Mouse (Mus musculus): ENCODE data around the gene 4930452B06Rik. TPM values are rescaled to one million over a fixed set of nuclear protein-coding genes. Genes with fewer than 3 reads are reported as not detected.

4930452B06Rik gene
- 6.1 and 6.4 TPM in 2 replicates for polyA plus RNA-seq (2015; fragmentation: Nextera tagmentation; extraction: Ambion mirVana)

DNA sequence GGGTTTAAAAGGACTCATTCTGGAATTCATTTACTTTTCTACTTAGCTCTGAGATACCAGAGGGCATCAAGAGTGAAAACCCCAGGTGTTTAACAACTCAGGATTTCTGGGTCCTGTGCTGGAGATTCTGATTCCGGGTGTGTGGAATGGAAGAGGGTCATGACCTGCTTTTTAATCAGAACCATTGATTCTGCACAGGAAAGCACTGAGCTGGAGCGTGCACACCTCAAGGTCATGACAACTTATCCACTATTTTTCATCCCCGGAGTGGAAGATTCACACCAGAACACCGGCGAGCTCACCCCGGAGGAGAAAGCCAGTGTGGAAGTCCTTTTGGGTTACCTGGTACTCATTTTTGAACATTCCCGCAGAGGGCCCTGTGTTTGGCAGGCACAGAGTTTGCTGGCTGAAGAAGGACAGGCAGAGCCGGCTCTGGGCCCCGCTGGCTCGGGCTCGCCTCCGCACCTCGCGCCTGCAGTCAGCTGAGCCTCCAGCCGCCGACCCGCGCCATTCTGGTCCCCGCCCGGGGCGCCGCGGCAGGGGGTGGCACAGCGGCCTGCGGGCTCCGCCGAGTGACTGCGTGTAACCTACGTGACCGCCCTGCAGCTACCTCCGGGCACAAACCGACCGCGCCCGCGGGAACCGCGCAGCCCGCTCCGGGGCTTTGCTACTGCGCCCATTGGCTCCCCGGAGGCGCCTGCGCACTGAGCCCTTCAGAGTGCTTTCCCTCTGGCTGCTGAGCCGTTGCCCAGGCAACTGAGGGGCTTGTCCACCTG lies at the start of gene 4930452B06Rik:
4930452B06Rik (minus strand) TSS at position 605 of the 776 bp plus-strand sequence.
- peak; percentile 100 for ATAC-seq
- H3K27ac ChIP-seq = no peak within 1 kb of the TSS
- H3K4me1 ChIP-seq (replicated peaks) = no peaks in the 10 kb centered on the region
- H3K4me3 ChIP-seq (replicated peaks) = peak within 1 kb of the TSS; percentile 63
- WGBS = under 1% methylated on average over 45 of the region's 45 CpGs
- H3K9ac ChIP-seq = peak within 1 kb of the TSS; percentile 76
- no peaks in the 10 kb centered on the region for H3K36me3 ChIP-seq
- H3K9me3 ChIP-seq = no peaks in the 10 kb centered on the region
- no peaks in the 10 kb centered on the region for H3K27me3 ChIP-seq (replicated peaks)
- H3K4me2 ChIP-seq (replicated peaks) = peak within 1 kb of the TSS; percentile 86

DNA sequence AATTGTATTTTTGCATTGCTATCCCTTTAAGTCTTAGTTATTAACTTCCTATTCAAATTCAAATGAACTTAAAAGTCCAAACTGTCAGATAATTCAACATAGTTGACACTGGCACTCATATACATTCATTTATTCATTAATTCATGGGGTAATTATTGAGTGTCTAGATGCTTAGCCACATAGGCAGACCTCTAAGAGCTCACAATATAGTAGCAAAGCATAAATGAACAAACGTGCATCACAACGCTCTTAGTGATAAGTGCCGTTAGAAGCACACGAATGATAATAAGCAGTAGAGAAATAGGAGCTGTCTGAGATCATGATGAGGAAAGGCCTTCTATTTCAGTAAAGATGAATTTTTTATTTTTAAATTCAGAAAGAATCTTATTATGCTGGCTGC lies 46.6 kb upstream of the 4930452B06Rik start:
- Histone ChIP-seq H3K36me3 (no peaks in the 10 kb centered on the region), H3K4me2 (replicated peaks) (no peak overlapping the region), H3K4me3 (replicated peaks) (no peak overlapping the region), H3K27ac (no peak overlapping the region), H3K4me1 (replicated peaks) (no peaks in the 10 kb centered on the region), H3K9me3 (no peaks in the 10 kb centered on the region), H3K27me3 (replicated peaks) (no peaks in the 10 kb centered on the region), H3K9ac (no peak overlapping the region)
- no peak for ATAC-seq
- 90% methylated on average over 4 of the region's 4 CpGs for WGBS

- ATAC-seq = no peak
Observed at GRCm38 (mm10) chr14:8689451-8689850, 23.4 kb upstream of the 4930452B06Rik start.

GRCm38 (mm10) chr14:8688462-8688861 lies 22.4 kb upstream of the 4930452B06Rik start:
- no peaks in the 10 kb centered on the region for H3K9me3 ChIP-seq
- 60% methylated on average over 1 of the region's 1 CpGs for WGBS
- no peak overlapping the region for H3K4me2 ChIP-seq (replicated peaks)
- no peak overlapping the region for H3K4me3 ChIP-seq (replicated peaks)
- no peak overlapping the region for H3K27ac ChIP-seq
- no peaks in the 10 kb centered on the region for H3K36me3 ChIP-seq
- ATAC-seq = no peak
- H3K4me1 ChIP-seq (replicated peaks) = no peaks in the 10 kb centered on the region
- no peak overlapping the region for H3K9ac ChIP-seq
- no peaks in the 10 kb centered on the region for H3K27me3 ChIP-seq (replicated peaks)

More at GRCm38 (mm10) chr14:8689451-8689850, 23.4 kb upstream of the 4930452B06Rik start:
- Histone ChIP-seq H3K9me3 (no peaks in the 10 kb centered on the region), H3K36me3 (no peaks in the 10 kb centered on the region), H3K27me3 (replicated peaks) (no peaks in the 10 kb centered on the region), H3K27ac (no peak overlapping the region), H3K9ac (no peak overlapping the region), H3K4me2 (replicated peaks) (no peak overlapping the region), H3K4me3 (replicated peaks) (no peak overlapping the region), H3K4me1 (replicated peaks) (no peaks in the 10 kb centered on the region)
- 39% methylated on average over 1 of the region's 1 CpGs for WGBS

GRCm38 (mm10) chr14:8686185-8686584 lies 20.1 kb upstream of the 4930452B06Rik start:
- Histone ChIP-seq H3K4me3 (replicated peaks) (no peak overlapping the region), H3K9me3 (no peaks in the 10 kb centered on the region), H3K27me3 (replicated peaks) (no peaks in the 10 kb centered on the region), H3K27ac (no peak overlapping the region), H3K36me3 (no peaks in the 10 kb centered on the region), H3K4me1 (replicated peaks) (no peaks in the 10 kb centered on the region), H3K9ac (no peak overlapping the region), H3K4me2 (replicated peaks) (no peak overlapping the region)
- WGBS = 94% methylated on average over 1 of the region's 1 CpGs
- ATAC-seq = no peak

- no peak overlapping the region for H3K4me2 ChIP-seq (replicated peaks)
- ATAC-seq = no peak
- H3K4me1 ChIP-seq (replicated peaks) = no peaks in the 10 kb centered on the region
- H3K9ac ChIP-seq = no peak overlapping the region
- H3K36me3 ChIP-seq = no peaks in the 10 kb centered on the region
- no peak overlapping the region for H3K4me3 ChIP-seq (replicated peaks)
- 87% methylated on average over 4 of the region's 4 CpGs for WGBS
- no peaks in the 10 kb centered on the region for H3K9me3 ChIP-seq
- H3K27ac ChIP-seq = no peak overlapping the region
- H3K27me3 ChIP-seq (replicated peaks) = no peaks in the 10 kb centered on the region
Observed at GRCm38 (mm10) chr14:8679896-8680295, 13.9 kb upstream of the 4930452B06Rik start.

GRCm38 (mm10) chr14:8660359-8660758 lies 5.7 kb downstream of the 4930452B06Rik start:
- no peak for ATAC-seq
- H3K9me3 ChIP-seq = no peaks in the 10 kb centered on the region

DNA sequence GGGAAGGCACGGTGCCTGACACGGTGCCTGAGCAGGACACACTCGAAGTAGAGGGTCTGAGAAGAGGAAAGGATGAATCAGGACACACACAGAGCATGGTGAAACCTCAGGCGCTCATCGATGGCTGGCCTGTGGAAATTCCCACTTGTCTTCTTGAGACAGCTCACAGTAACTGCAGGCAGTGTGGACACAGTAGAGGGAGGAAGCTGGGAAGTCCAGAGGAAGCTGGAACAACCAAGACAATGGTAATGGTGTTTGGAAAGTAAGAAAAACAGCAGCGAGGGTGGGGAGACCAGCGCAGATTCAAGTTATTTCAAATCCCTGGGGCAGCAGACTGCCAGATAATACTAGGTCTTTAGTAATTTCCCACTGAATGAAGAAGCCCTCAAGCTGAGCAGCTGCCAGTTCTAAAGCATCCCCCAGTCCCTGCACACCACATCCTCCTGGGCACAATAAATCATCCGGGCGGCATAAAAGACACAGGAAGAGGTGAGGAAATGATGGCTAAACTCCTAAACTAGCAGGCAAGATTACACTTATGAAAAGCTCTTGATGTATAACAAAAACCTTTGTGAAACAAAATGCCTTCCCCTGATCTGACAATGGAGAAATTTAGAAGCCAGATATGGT lies 24.3 kb downstream of the 4930452B06Rik start:
- Histone ChIP-seq H3K4me3 (replicated peaks) (no peak overlapping the region), H3K9me3 (no peaks in the 10 kb centered on the region), H3K36me3 (no peaks in the 10 kb centered on the region), H3K27ac (no peak overlapping the region), H3K4me2 (replicated peaks) (no peak overlapping the region), H3K27me3 (replicated peaks) (no peaks in the 10 kb centered on the region), H3K9ac (no peak overlapping the region), H3K4me1 (replicated peaks) (no peaks in the 10 kb centered on the region)
- ATAC-seq = no peak
- WGBS = 68% methylated on average over 9 of the region's 9 CpGs

More at GRCm38 (mm10) chr14:8660359-8660758, 5.7 kb downstream of the 4930452B06Rik start:
- H3K9ac ChIP-seq = no peak overlapping the region
- H3K36me3 ChIP-seq = no peaks in the 10 kb centered on the region
- H3K4me3 ChIP-seq (replicated peaks) = no peak overlapping the region
- no peaks in the 10 kb centered on the region for H3K4me1 ChIP-seq (replicated peaks)
- H3K4me2 ChIP-seq (replicated peaks) = no peak overlapping the region
- no peak overlapping the region for H3K27ac ChIP-seq
- no peaks in the 10 kb centered on the region for H3K27me3 ChIP-seq (replicated peaks)

- 83% methylated on average over 6 of the region's 6 CpGs for WGBS
Observed at GRCm38 (mm10) chr14:8632211-8632610, 33.8 kb downstream of the 4930452B06Rik start.

DNA sequence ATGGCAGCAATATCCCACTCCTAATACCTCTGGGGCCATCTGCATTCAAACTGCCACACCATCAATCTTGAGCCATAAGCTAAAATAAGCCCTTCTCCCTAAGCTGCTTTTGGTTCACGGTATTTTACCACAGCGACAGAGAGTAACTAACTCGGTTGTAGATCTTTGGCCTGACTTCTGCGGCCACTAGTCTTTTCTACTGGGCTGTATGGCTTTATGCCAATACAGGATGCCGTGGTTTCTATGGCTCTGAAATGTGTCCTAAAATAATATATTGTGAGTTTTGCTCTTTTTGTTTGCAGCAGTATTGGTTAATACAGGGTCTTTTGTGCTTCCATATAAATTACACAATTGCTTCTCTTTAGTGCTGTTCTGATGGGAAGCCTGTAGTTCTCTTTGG lies 37.6 kb downstream of the 4930452B06Rik start:
- no peak overlapping the region for H3K4me3 ChIP-seq (replicated peaks)
- no peaks in the 10 kb centered on the region for H3K4me1 ChIP-seq (replicated peaks)
- H3K4me2 ChIP-seq (replicated peaks) = no peak overlapping the region
- H3K27ac ChIP-seq = no peak overlapping the region
- no peaks in the 10 kb centered on the region for H3K27me3 ChIP-seq (replicated peaks)
- no peaks in the 10 kb centered on the region for H3K9me3 ChIP-seq
- no peak overlapping the region for H3K9ac ChIP-seq
- H3K36me3 ChIP-seq = no peaks in the 10 kb centered on the region
- ATAC-seq = no peak
- 79% methylated on average over 5 of the region's 5 CpGs for WGBS

More at GRCm38 (mm10) chr14:8632211-8632610, 33.8 kb downstream of the 4930452B06Rik start:
- Histone ChIP-seq H3K9ac (no peak overlapping the region), H3K4me2 (replicated peaks) (no peak overlapping the region), H3K4me3 (replicated peaks) (no peak overlapping the region), H3K27ac (no peak overlapping the region), H3K9me3 (no peaks in the 10 kb centered on the region), H3K4me1 (replicated peaks) (no peaks in the 10 kb centered on the region), H3K36me3 (no peaks in the 10 kb centered on the region), H3K27me3 (replicated peaks) (no peaks in the 10 kb centered on the region)
- no peak for ATAC-seq

DNA sequence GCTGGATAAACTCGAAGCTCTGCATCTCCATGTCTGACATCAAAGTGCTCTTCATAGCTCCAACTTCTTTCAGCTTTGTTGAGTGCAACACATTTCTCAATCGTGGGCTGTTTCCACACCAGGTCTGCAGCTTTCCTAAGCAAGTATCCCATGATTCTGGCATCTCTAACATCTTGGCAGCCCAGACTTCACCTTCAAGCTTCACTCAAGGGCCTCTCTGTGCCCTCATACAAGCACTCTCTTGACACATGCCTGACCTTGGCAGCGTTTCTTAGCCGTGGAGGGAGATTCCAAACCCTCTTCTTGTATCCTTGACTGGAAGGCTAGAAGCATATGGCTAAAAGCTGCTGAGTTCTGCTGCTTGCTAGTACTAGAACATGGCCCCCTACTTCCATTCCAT lies 38.6 kb downstream of the 4930452B06Rik start:
- ATAC-seq = no peak
- no peak overlapping the region for H3K9ac ChIP-seq
- no peak overlapping the region for H3K27ac ChIP-seq
- no peak overlapping the region for H3K4me3 ChIP-seq (replicated peaks)
- H3K36me3 ChIP-seq = no peaks in the 10 kb centered on the region
- H3K9me3 ChIP-seq = no peaks in the 10 kb centered on the region
- 82% methylated on average over 4 of the region's 4 CpGs for WGBS
- no peak overlapping the region for H3K4me2 ChIP-seq (replicated peaks)
- no peaks in the 10 kb centered on the region for H3K27me3 ChIP-seq (replicated peaks)
- no peaks in the 10 kb centered on the region for H3K4me1 ChIP-seq (replicated peaks)

DNA sequence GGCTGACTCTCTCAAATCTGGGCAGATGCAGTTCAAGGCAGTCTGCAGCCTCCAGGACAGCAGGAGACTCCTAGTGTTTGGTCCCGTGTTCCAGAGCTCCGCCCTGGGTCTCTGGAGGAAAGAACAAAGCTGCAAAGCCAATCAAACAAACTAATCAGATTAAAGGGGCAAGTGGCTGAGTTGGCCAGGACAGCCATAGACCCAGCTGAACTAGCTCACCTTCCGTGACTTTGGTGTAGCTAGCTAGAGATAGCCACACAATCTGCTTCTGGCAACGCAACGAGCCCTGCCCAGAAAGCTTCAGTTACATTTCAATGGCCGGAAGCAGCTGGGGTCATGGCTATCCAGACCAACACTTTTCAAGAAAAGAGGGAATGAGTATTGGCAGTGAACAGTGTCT lies 44.9 kb downstream of the 4930452B06Rik start:
- no peak overlapping the region for H3K9ac ChIP-seq
- no peaks in the 10 kb centered on the region for H3K36me3 ChIP-seq
- ATAC-seq = no peak
- no peak overlapping the region for H3K27ac ChIP-seq
- H3K27me3 ChIP-seq (replicated peaks) = no peaks in the 10 kb centered on the region
- no peak overlapping the region for H3K4me2 ChIP-seq (replicated peaks)
- H3K4me3 ChIP-seq (replicated peaks) = no peak overlapping the region
- H3K9me3 ChIP-seq = no peaks in the 10 kb centered on the region
- 42% methylated on average over 6 of the region's 6 CpGs for WGBS
- no peaks in the 10 kb centered on the region for H3K4me1 ChIP-seq (replicated peaks)

GRCm38 (mm10) chr14:8620580-8620979 lies 45.5 kb downstream of the 4930452B06Rik start:
- no peaks in the 10 kb centered on the region for H3K36me3 ChIP-seq
- WGBS = 86% methylated on average over 5 of the region's 5 CpGs
- H3K4me1 ChIP-seq (replicated peaks) = no peaks in the 10 kb centered on the region
- H3K27ac ChIP-seq = no peak overlapping the region
- H3K9me3 ChIP-seq = no peaks in the 10 kb centered on the region
- H3K4me3 ChIP-seq (replicated peaks) = no peak overlapping the region
- no peaks in the 10 kb centered on the region for H3K27me3 ChIP-seq (replicated peaks)
- H3K4me2 ChIP-seq (replicated peaks) = no peak overlapping the region
- H3K9ac ChIP-seq = no peak overlapping the region
- ATAC-seq = no peak
